Mouse (Mus musculus) neural tube, embryonic 11.5 days (tissue): Measurements from ENCODE around the gene Cers6. TPM values are rescaled to one million over a fixed set of nuclear protein-coding genes. Genes with fewer than 3 reads are reported as not detected.

Source experiments
- ATAC-seq: fragments of 200-750 bp; cut with Nextera tagmentation; 2 replicates; pipeline ENCODE4 v1.8.0; 2017; ENCODE audit warnings: moderate number of reproducible peaks, mild to moderate bottlenecking, moderate TSS enrichment, moderate library complexity; ENCODE audit not compliant: insufficient read depth, low FRiP score, low TSS enrichment
- DNase-seq: peaks from one replicate; pipeline ENCODE4 v3.0.0-alpha.2; 2015; ENCODE audit warnings: low spot score
- H3K27ac ChIP-seq: fragments of 300-500 bp; sonication (generic); 2 replicates; pipeline ENCODE4 v1.5.1; 2014; ENCODE audit warnings: low read depth, mild to moderate bottlenecking, low read length
- H3K27me3 ChIP-seq: fragments of 300-500 bp; sonication (generic); 2 replicates; pipeline ENCODE4 v1.6.1; 2014; ENCODE audit warnings: mild to moderate bottlenecking, low read length, mixed read lengths; ENCODE audit not compliant: control insufficient read depth, insufficient read depth
- H3K36me3 ChIP-seq: fragments of 300-500 bp; sonication (generic); 2 replicates; pipeline ENCODE4 v1.6.1; 2014; ENCODE audit warnings: mild to moderate bottlenecking, low read length, moderate library complexity, mixed read lengths; ENCODE audit not compliant: control insufficient read depth, insufficient read depth
- H3K4me1 ChIP-seq: fragments of 300-500 bp; sonication (generic); 2 replicates; pipeline ENCODE4 v1.6.1; 2014; ENCODE audit warnings: low read length, mixed read lengths; ENCODE audit not compliant: control insufficient read depth, insufficient read depth
- H3K4me2 ChIP-seq: fragments of 300-500 bp; sonication (generic); 2 replicates; pipeline ENCODE4 v1.6.1; 2014; ENCODE audit warnings: low read depth, mild to moderate bottlenecking, moderate library complexity
- H3K4me3 ChIP-seq: fragments of 300-500 bp; sonication (generic); 2 replicates; pipeline ENCODE4 v1.5.1; 2014; ENCODE audit warnings: low read depth, low read length
- H3K9ac ChIP-seq: fragments of 300-500 bp; sonication (generic); 2 replicates; pipeline ENCODE4 v1.6.1; 2014; ENCODE audit warnings: mild to moderate bottlenecking, low read length
- H3K9me3 ChIP-seq: fragments of 300-500 bp; sonication (generic); 2 replicates; pipeline ENCODE4 v1.6.1; 2016; ENCODE audit warnings: low read length; ENCODE audit not compliant: control insufficient read depth
- whole genome bisulfite sequencing: fragments of 180-500 bp; shearing (Covaris S2); extraction: QIAGEN DNeasy Blood & Tissue Kit; methylation state at CpG from one replicate; pipeline ENCODE4 v1.1.7; 2014; 5-methylcytosine and 5-hydroxymethylcytosine counted together
- polyA plus RNA-seq: library from polyadenylated mRNA; unstranded; fragments of >200 nt; fragmentation: Nextera tagmentation; extraction: Ambion mirVana; gene quantifications from 2 replicates; pipeline ENCODE4 v1.2.1, GENCODE M21; 2014

The Cers6 gene
- polyA plus RNA-seq, 1 experiment from 2014 or later = 64.9 TPM

DNA sequence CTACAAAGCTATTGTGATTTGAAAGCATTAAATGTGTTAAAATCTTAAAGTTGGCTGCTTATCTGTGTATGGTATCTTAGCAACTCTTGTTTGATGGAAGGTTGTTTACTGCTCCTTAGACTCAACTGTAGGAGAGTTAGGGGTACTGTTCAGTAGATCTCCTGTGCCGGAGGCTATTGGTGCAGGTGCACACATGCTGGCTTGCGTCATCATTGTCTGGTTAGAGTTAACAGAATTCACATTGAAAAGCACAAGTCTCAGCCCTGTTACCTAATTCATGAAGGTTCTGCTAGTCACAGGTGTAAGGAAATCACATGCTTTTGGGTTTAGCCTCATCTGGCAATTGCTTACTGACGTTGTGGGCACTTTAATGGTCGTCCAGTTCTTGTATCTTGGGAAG, 98.3 kb downstream of the Cers6 start:
- ATAC-seq = no peak
- Histone ChIP-seq H3K36me3 (no peaks in the 10 kb centered on the region), H3K9ac (no peak overlapping the region), H3K27me3 (no peaks in the 10 kb centered on the region), H3K9me3 (no peaks in the 10 kb centered on the region), H3K4me1 (no peaks in the 10 kb centered on the region), H3K4me2 (no peak overlapping the region), H3K4me3 (no peak overlapping the region), H3K27ac (no peak overlapping the region)
- no peak for DNase-seq
- WGBS = 91% methylated on average over 4 of the region's 4 CpGs

DNA sequence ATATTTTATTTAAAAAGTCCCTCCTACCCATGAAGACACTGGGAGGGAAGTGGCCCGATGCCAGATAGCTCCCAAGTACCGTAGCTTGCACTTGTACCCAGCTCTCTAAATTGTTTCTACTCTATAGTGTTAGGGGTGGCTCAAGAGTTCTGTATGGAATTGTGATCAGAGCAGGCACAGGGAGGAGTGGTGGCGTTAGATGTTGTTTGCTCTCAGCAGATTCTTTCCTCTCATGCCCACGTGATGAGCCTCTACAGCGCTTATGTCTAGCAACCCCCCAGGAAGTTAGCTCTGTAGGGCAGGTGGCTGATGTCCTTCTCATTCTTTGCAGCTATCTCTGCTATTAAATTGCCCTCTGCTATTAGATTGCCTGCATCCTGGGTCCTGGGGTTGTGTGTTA, 98.8 kb downstream of the Cers6 start:
- Histone ChIP-seq H3K4me3 (no peak overlapping the region), H3K27ac (no peak overlapping the region), H3K27me3 (no peaks in the 10 kb centered on the region), H3K36me3 (no peaks in the 10 kb centered on the region), H3K4me1 (no peaks in the 10 kb centered on the region), H3K9ac (no peak overlapping the region), H3K9me3 (no peaks in the 10 kb centered on the region), H3K4me2 (no peak overlapping the region)
- 90% methylated on average over 5 of the region's 5 CpGs for WGBS
- no peak for DNase-seq
- no peak for ATAC-seq

DNA sequence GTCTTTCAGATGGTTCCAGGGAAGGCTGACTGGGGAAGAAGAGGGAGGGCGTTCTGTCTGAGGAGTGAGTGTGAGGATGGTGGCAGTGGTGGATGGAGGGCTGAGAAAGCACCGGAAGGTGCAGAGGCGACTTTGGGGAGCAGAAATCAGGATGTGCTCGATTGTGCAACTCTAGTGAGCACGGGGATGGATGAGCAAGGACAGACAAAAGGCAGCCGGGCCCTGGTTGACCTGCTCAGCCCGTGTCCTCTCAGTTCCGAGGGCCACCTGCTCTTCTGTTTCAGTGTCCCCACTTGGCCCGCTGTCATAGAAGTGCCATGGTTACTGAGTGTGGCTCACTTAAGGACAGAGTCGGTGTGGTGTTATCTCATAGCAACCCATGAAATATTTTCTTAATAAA, 99.4 kb downstream of the Cers6 start:
- 94% methylated on average over 10 of the region's 10 CpGs for WGBS

DNA sequence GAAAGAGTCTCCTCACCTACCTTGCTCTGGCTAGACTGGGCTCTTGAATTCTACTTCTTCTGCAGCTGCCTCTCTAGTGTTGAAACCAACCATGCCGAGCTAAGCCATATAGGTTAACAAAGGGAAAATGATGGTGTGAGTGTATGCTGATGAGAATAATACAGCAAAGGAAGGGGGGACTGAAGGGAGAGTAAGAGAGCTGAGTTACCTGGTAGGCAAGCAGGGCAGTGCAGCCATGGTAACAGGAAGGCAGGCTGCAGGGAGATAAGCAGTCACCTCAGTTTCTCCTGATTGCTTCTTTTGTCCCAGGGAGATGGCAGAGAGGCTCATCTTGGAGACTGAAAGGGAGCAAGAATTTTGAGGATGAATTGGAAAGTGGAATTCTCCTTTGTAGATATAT, 105.1 kb downstream of the Cers6 start:
- Histone ChIP-seq H3K4me3 (no peak overlapping the region), H3K4me2 (no peak overlapping the region), H3K4me1 (no peaks in the 10 kb centered on the region), H3K27me3 (no peaks in the 10 kb centered on the region), H3K36me3 (no peaks in the 10 kb centered on the region), H3K9ac (no peak overlapping the region), H3K27ac (no peak overlapping the region), H3K9me3 (0 out of 2 replicates have a peak, but pooled peaks cover 2% of the 10 kb centered on the region)
- no peak for ATAC-seq
- WGBS = 63% methylated on average over 1 of the region's 1 CpGs
- no peak for DNase-seq

More for the DNA sequence above, 99.4 kb downstream of the Cers6 start:
- H3K4me3 ChIP-seq = no peak overlapping the region
- ATAC-seq = no peak
- no peak overlapping the region for H3K4me2 ChIP-seq
- no peak overlapping the region for H3K27ac ChIP-seq
- no peaks in the 10 kb centered on the region for H3K36me3 ChIP-seq
- no peaks in the 10 kb centered on the region for H3K9me3 ChIP-seq
- no peak overlapping the region for H3K9ac ChIP-seq
- H3K4me1 ChIP-seq = no peaks in the 10 kb centered on the region
- no peaks in the 10 kb centered on the region for H3K27me3 ChIP-seq
- no peak for DNase-seq

DNA sequence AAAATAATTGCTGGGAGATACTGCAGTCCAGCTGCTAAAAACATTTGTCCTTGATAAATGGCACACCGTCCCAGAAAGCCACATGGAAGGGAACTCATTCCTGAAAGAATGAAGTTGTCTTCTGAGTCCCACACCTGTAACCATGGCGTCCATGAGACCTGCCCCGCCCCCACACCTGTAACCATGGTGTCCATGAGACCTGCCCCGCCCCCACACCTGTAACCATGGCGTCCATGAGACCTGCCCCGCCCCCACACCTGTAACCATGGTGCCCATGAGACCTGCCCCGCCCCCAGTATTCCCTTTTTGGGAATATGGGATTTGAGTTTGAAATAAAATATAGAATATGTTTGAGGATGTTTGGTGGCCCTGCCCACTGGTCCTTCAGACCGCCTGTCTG, 106.8 kb downstream of the Cers6 start:
- no peaks in the 10 kb centered on the region for H3K27me3 ChIP-seq
- H3K4me2 ChIP-seq = no peak overlapping the region
- no peaks in the 10 kb centered on the region for H3K36me3 ChIP-seq
- no peaks in the 10 kb centered on the region for H3K4me1 ChIP-seq
- no peak overlapping the region for H3K9ac ChIP-seq
- DNase-seq = no peak
- no peak overlapping the region for H3K27ac ChIP-seq
- ATAC-seq = no peak
- H3K9me3 ChIP-seq = 0 out of 2 replicates have a peak, but pooled peaks cover 2% of the 10 kb centered on the region
- no peak overlapping the region for H3K4me3 ChIP-seq
- 84% methylated on average over 8 of the region's 8 CpGs for WGBS

DNA sequence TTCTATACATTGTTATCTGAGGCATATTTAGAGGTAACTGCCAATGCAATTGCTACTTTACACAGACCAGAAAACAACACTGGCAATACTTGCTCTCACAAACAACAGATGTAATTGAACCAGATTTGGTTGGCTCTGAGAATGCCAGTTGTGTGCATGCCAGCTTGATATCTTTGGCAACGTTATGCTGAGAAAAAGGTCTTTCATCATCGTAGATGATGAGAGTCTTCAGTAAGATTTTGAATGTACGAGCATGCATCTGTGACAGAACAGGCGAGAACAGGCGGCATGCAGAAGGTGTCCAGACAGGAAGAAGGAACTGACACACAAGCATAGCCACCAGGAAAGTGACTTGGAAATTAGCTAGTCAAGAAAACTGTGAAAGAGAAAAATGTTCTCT, 110.6 kb downstream of the Cers6 start:
- no peaks in the 10 kb centered on the region for H3K4me1 ChIP-seq
- DNase-seq (no peak), ATAC-seq (no peak)
- H3K4me3 ChIP-seq = no peak overlapping the region
- H3K4me2 ChIP-seq = no peak overlapping the region
- H3K9ac ChIP-seq = no peak overlapping the region
- H3K27ac ChIP-seq = no peak overlapping the region
- H3K27me3 ChIP-seq = no peaks in the 10 kb centered on the region
- WGBS = 95% methylated on average over 5 of the region's 5 CpGs
- 0 out of 2 replicates have a peak, but pooled peaks cover 2% of the 10 kb centered on the region for H3K9me3 ChIP-seq
- no peaks in the 10 kb centered on the region for H3K36me3 ChIP-seq

DNA sequence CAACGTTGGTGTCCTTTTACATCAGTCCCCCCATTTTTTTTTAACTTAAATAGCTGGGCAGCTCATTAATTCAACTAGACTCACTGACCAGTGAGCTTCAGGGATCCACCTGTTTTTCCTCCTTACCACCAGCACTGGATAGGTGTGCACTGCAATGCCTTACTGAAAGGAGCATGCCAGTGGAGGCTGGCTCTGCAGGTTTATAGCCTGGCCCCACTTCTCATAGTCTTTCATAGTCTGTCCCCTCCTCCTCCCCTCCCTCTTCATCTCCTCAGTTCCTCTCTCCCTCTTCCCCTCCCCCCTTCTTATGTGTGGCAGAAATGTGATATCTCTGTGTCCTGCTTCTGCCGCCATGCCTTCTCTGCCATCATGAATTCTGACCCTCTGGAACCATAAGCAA, 112.5 kb downstream of the Cers6 start:
- H3K4me2 ChIP-seq = no peak overlapping the region
- no peaks in the 10 kb centered on the region for H3K36me3 ChIP-seq
- H3K27me3 ChIP-seq = no peaks in the 10 kb centered on the region
- no peak overlapping the region for H3K4me3 ChIP-seq
- WGBS = 74% methylated on average over 2 of the region's 2 CpGs
- DNase-seq = no peak
- no peak overlapping the region for H3K27ac ChIP-seq
- H3K9me3 ChIP-seq = 0 out of 2 replicates have a peak, but pooled peaks cover 2% of the 10 kb centered on the region
- no peak overlapping the region for H3K9ac ChIP-seq
- no peaks in the 10 kb centered on the region; the same call in 1 of the 2 replicates for H3K4me1 ChIP-seq
- no peak for ATAC-seq

DNA sequence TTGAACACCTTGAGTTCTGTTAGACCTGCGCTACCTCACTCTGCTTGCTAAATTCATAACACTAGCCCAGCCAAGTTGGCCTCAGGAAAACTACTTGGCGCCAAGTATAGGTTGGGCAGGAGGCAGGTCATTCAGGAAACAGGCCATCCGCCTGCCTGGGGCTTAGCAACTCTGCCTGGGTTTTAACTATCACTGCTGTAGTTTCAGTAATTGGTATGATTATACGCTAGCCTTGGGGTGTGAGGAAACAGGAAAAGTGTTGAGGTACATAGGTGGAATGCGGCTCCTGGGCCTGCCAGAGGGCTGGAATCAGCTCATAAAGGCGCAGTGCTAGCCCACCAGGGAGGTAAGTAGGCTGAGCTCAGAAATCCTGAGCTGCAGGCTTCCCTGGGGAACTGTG, 114.0 kb downstream of the Cers6 start:
- no peak for ATAC-seq
- WGBS = 83% methylated on average over 6 of the region's 6 CpGs

DNA sequence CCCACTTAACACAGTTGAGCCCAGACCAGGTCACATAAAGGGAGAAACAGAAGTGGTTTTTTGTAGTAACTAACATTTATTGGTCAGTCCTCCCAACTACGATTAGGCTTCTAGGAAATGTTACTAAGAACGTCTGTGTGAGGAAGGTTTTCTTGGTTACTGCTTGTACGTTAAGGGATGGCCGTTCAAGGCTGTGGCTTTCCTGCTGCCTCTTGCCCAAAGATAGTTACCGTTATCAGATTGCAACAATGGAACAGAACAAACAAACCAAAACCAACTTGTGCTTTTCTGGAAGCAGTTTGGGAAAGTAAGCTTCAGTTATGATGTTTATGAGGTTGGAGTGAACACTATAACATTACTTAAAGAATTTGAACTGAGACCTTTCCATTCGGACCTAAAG, 114.5 kb downstream of the Cers6 start:
- Histone ChIP-seq H3K36me3 (no peaks in the 10 kb centered on the region), H3K4me2 (no peak overlapping the region), H3K27me3 (no peaks in the 10 kb centered on the region), H3K4me3 (no peak overlapping the region), H3K4me1 (no peaks in the 10 kb centered on the region; the same call in 1 of the 2 replicates), H3K27ac (no peak overlapping the region), H3K9me3 (no peaks in the 10 kb centered on the region), H3K9ac (no peak overlapping the region)
- WGBS = 93% methylated on average over 6 of the region's 6 CpGs
- ATAC-seq (no peak), DNase-seq (no peak)

More for the DNA sequence above, 114.0 kb downstream of the Cers6 start:
- Histone ChIP-seq H3K9ac (no peak overlapping the region), H3K4me3 (no peak overlapping the region), H3K4me2 (no peak overlapping the region), H3K4me1 (no peaks in the 10 kb centered on the region; the same call in 1 of the 2 replicates), H3K36me3 (no peaks in the 10 kb centered on the region), H3K27ac (no peak overlapping the region), H3K27me3 (no peaks in the 10 kb centered on the region), H3K9me3 (no peaks in the 10 kb centered on the region)
- DNase-seq = no peak
